Comparison of ENCODE assay signal across 8 mouse cellular contexts in genomic region chr8:110847171-110847549, GRCm38 (mm10). TPM values are rescaled to one million over a fixed set of nuclear protein-coding genes. Genes with fewer than 3 reads are reported as not detected.
A peak's percentile ranks its signal among the peaks of the same experiment; 100 is the strongest.
DNase-seq lines count a peak whose midpoint lies in the region; ATAC-seq lines count a peak whose summit lies in the region.

No protein-coding gene starts in this region.

- ATAC-seq in heart, embryonic 15.5 days (replicated peaks; ENCODE audit: insufficient number of reproducible peaks, insufficient read depth, low FRiP score, low read depth): no peak
- ATAC-seq in activated CD4-positive, CD25-positive, alpha-beta regulatory T cell, adult 4 months: peak; percentile 10
- ATAC-seq in hindbrain, embryonic 12.5 days (ENCODE audit: low FRiP score): 0 out of 2 replicates have a peak, but pooled peaks have one; percentile 6
- ATAC-seq in megakaryocyte-erythroid progenitor cell, adult 5-6 weeks (replicated peaks; ENCODE audit: low FRiP score, low TSS enrichment, poor library complexity, severe bottlenecking): peak; percentile 19; the same call in 1 of the 2 replicates

- H3K27me3 ChIP-seq in heart, embryonic 15.5 days: no peaks in the 10 kb centered on the region
- H3K27me3 ChIP-seq in hindbrain, embryonic 12.5 days: no peaks in the 10 kb centered on the region

- no peaks in the 10 kb centered on the region for H3K9me3 ChIP-seq in heart, embryonic 15.5 days (replicated peaks)
- no peaks in the 10 kb centered on the region for H3K9me3 ChIP-seq in hindbrain, embryonic 12.5 days (replicated peaks)

- H3K27ac ChIP-seq in heart, embryonic 15.5 days: peak overlapping the region; percentile 90
- H3K27ac ChIP-seq in hindbrain, embryonic 12.5 days: peak overlapping the region; percentile 90

- H3K4me3 ChIP-seq in heart, embryonic 15.5 days: peak overlapping the region; percentile 96
- peak overlapping the region; percentile 91 for H3K4me3 ChIP-seq in hindbrain, embryonic 12.5 days

- H3K9ac ChIP-seq in heart, embryonic 15.5 days: peak overlapping the region; percentile 91
- peak overlapping the region; percentile 78 for H3K9ac ChIP-seq in hindbrain, embryonic 12.5 days

- H3K4me1 ChIP-seq in heart, embryonic 15.5 days (replicated peaks): peaks cover 25% of the 10 kb centered on the region
- H3K4me1 ChIP-seq in hindbrain, embryonic 12.5 days: peaks cover 25% of the 10 kb centered on the region

- no peak for DNase-seq in heart, postnatal 10 days
- no peak for DNase-seq in left cerebral cortex, postnatal 36 days (ENCODE audit: low spot score in 2 of 2)
- no peak for DNase-seq in layer of hippocampus, postnatal 14 days (ENCODE audit: low spot score in 2 of 2)
- DNase-seq in right cerebral cortex, adult 2 months (ENCODE audit: low spot score in 2 of 2): no peak

- intact Hi-C loops in heart, postnatal 10 days (cut with DNase I): no loop called here
- intact Hi-C loops in left cerebral cortex, postnatal 36 days (cut with DNase I): loop anchor here (2.0 to 10.0 kb wide), 2 partner anchors 92 to 202 kb away; no protein-coding TSS in a partner anchor

- H3K36me3 ChIP-seq in heart, embryonic 15.5 days: peaks cover 39% of the 10 kb centered on the region
- H3K36me3 ChIP-seq in hindbrain, embryonic 12.5 days: peaks cover 50% of the 10 kb centered on the region

- H3K4me2 ChIP-seq in heart, embryonic 15.5 days: peak overlapping the region; percentile 62
- peak overlapping the region; percentile 84 for H3K4me2 ChIP-seq in hindbrain, embryonic 12.5 days (replicated peaks)

- WGBS in heart, embryonic 15.5 days: under 1% methylated on average over 13 of the region's 13 CpGs
- WGBS in hindbrain, embryonic 12.5 days: 1% methylated on average over 13 of the region's 13 CpGs

RNA-seq across cellular contexts. Expression of gene Sf3b3, which starts 0.6 kb away (rescaled TPM):
- polyA plus RNA-seq in heart, embryonic 15.5 days (2015; fragmentation: Nextera tagmentation; extraction: Ambion mirVana): 65.1 and 85.4 TPM in 2 replicates
- total RNA-seq in heart, postnatal 10 days (2021): 10 to 100 TPM; 52.2 to 57.0 TPM
- polyA plus RNA-seq in activated CD4-positive, CD25-positive, alpha-beta regulatory T cell, adult 4 months (2017; shearing (Covaris generic)): 10 to 100 TPM; 79.7 to 89.2 TPM
- polyA plus RNA-seq in hindbrain, embryonic 12.5 days (2016; fragmentation: Nextera tagmentation; extraction: Ambion mirVana): 163 and 170 TPM in 2 replicates
- total RNA-seq in megakaryocyte-erythroid progenitor cell, adult 5-6 weeks (2014; fragmentation: Nextera tagmentation): 171 and 229 TPM in 2 replicates
- 212 and 223 TPM in 2 replicates for total RNA-seq in megakaryocyte-erythroid progenitor cell, adult 5-6 weeks (2017)
- 10 to 100 TPM; 57.9 to 65.3 TPM for total RNA-seq in left cerebral cortex, postnatal 36 days (2021)
- total RNA-seq in layer of hippocampus, postnatal 14 days (2021): 10 to 100 TPM; 59.2 to 61.3 TPM

RNA-seq across cellular contexts. Expression of gene Cog4, which starts 0.8 kb away (rescaled TPM):
- polyA plus RNA-seq in heart, embryonic 15.5 days (2015; fragmentation: Nextera tagmentation; extraction: Ambion mirVana): 53.9 and 60.1 TPM in 2 replicates
- 10 to 100 TPM; 53.0 to 60.8 TPM for total RNA-seq in heart, postnatal 10 days (2021)
- polyA plus RNA-seq in activated CD4-positive, CD25-positive, alpha-beta regulatory T cell, adult 4 months (2017; shearing (Covaris generic)): 10 to 100 TPM; 52.3 to 53.6 TPM
- polyA plus RNA-seq in hindbrain, embryonic 12.5 days (2016; fragmentation: Nextera tagmentation; extraction: Ambion mirVana): 74.9 and 77.1 TPM in 2 replicates
- 37.0 and 48.7 TPM in 2 replicates for total RNA-seq in megakaryocyte-erythroid progenitor cell, adult 5-6 weeks (2014; fragmentation: Nextera tagmentation)
- 20.6 and 26.1 TPM in 2 replicates for total RNA-seq in megakaryocyte-erythroid progenitor cell, adult 5-6 weeks (2017)
- 10 to 100 TPM; 51.7 to 61.4 TPM for total RNA-seq in left cerebral cortex, postnatal 36 days (2021)
- 10 to 100 TPM; 60.8 to 65.7 TPM for total RNA-seq in layer of hippocampus, postnatal 14 days (2021)

RNA-seq across cellular contexts. Expression of gene Il34, which starts 41.4 kb away (rescaled TPM):
- 0.94 and 1.6 TPM in 2 replicates for polyA plus RNA-seq in heart, embryonic 15.5 days (2015; fragmentation: Nextera tagmentation; extraction: Ambion mirVana)
- total RNA-seq in heart, postnatal 10 days (2021): 1 to 10 TPM; 5.1 to 8.1 TPM
- not detected for polyA plus RNA-seq in activated CD4-positive, CD25-positive, alpha-beta regulatory T cell, adult 4 months (2017; shearing (Covaris generic))
- 0.83 and 1.1 TPM in 2 replicates for polyA plus RNA-seq in hindbrain, embryonic 12.5 days (2016; fragmentation: Nextera tagmentation; extraction: Ambion mirVana)
- not detected in 2 replicates for total RNA-seq in megakaryocyte-erythroid progenitor cell, adult 5-6 weeks (2014; fragmentation: Nextera tagmentation)
- not detected in 2 replicates for total RNA-seq in megakaryocyte-erythroid progenitor cell, adult 5-6 weeks (2017)
- total RNA-seq in left cerebral cortex, postnatal 36 days (2021): 100 to 1,000 TPM; 103 to 107 TPM
- 10 to 100 TPM; 65.2 to 75.8 TPM for total RNA-seq in layer of hippocampus, postnatal 14 days (2021)

RNA-seq across cellular contexts. Expression of gene Fuk, which starts 55.1 kb away (rescaled TPM):
- polyA plus RNA-seq in heart, embryonic 15.5 days (2015; fragmentation: Nextera tagmentation; extraction: Ambion mirVana): 4.8 and 7.1 TPM in 2 replicates
- 1 to 10 TPM; 6.8 to 8.6 TPM for total RNA-seq in heart, postnatal 10 days (2021)
- polyA plus RNA-seq in activated CD4-positive, CD25-positive, alpha-beta regulatory T cell, adult 4 months (2017; shearing (Covaris generic)): 1 to 10 TPM; 1.9 to 2.3 TPM
- 11.4 and 11.9 TPM in 2 replicates for polyA plus RNA-seq in hindbrain, embryonic 12.5 days (2016; fragmentation: Nextera tagmentation; extraction: Ambion mirVana)
- 5.1 and 10.8 TPM in 2 replicates for total RNA-seq in megakaryocyte-erythroid progenitor cell, adult 5-6 weeks (2014; fragmentation: Nextera tagmentation)
- total RNA-seq in megakaryocyte-erythroid progenitor cell, adult 5-6 weeks (2017): 2.1 and 2.9 TPM in 2 replicates
- total RNA-seq in left cerebral cortex, postnatal 36 days (2021): 10 to 100 TPM; 17.2 to 21.7 TPM
- total RNA-seq in layer of hippocampus, postnatal 14 days (2021): 10 to 100 TPM; 16.9 to 18.1 TPM

Comparison
In these comparisons a context has a peak if more than half of its experiments do, and no peak if none do; other contexts are left out.
1. RNA of gene Il34, which starts 41.4 kb away (total RNA-seq): 103 to 107 TPM in left cerebral cortex, postnatal 36 days and 65.2 to 75.8 TPM in layer of hippocampus, postnatal 14 days; 5.1 to 8.1 TPM in heart, postnatal 10 days and not detected in megakaryocyte-erythroid progenitor cell, adult 5-6 weeks; every median in the first group is over 4 times any median in the second.